ENCODE assay signal across 11 mouse cellular contexts in the genomic region with DNA sequence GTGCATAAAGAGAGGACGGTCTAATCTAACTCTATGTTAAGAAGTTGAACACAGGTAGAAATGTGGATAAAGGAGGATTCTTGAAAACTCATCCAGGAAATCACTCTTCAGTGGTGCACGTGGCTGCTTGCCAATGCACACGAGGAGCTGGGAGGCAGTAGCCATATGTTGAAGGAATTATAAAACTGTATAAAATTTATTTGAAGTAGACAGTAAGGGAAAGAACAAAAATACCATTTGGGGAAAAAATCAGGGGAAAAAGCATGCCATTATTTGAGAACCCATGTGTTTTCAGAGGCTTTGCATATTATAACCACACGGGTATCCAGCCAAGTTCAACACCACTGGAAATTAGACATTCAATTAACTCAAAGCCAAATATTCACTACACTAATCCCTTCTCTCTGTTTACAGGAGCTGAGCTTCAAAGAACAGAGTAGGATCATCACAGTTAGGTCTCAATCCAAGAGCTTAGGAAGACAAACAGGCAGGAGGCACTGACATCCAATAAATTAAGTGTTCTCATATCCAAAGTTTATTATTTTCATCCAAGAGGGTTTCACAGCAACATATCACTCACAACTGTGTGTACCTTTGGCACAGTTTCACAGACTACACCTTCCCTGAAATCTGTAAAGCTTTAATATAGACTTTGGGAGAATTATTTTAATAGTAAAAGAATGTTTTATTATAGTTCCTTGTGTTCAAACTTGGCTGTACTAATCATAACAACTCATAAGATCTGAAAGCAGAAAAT. TPM values are rescaled to one million over a fixed set of nuclear protein-coding genes. Genes with fewer than 3 reads are reported as not detected.
A peak's percentile ranks its signal among the peaks of the same experiment; 100 is the strongest.
DNase-seq lines count a peak whose midpoint lies in the region; ATAC-seq and TF ChIP-seq lines count a peak whose summit lies in the region.
"Had no signal": no experiment of that assay in that cellular context is flagged by ENCODE, and none has a peak within 500 bp of the region (broad histone marks: within the 10 kb centered on the region; RNA-seq: fewer than 3 reads in every experiment).

No protein-coding gene starts in this region.

- no peaks in the 10 kb centered on the region for H3K36me3 ChIP-seq in forebrain, embryonic 14.5 days (ENCODE audit: control insufficient read depth, insufficient read depth, low read length)
- H3K36me3 ChIP-seq in forebrain, embryonic 11.5 days (ENCODE audit: control insufficient read depth, insufficient read depth, low read length) = no peaks in the 10 kb centered on the region
- H3K36me3 ChIP-seq in lung, embryonic 15.5 days = no peaks in the 10 kb centered on the region
- H3K36me3 ChIP-seq in limb, embryonic 14.5 days (ENCODE audit: control insufficient read depth, insufficient read depth, low read length) = no peaks in the 10 kb centered on the region
- H3K36me3 ChIP-seq: limb, embryonic 12.5 days had no signal

- peak; percentile 53 for DNase-seq in forebrain, embryonic 14.5 days (ENCODE audit: low spot score)
- no peak for DNase-seq in forebrain, embryonic 11.5 days (ENCODE audit: low spot score)
- no peak for DNase-seq in lung, postnatal 4 days
- DNase-seq in limb, embryonic 14.5 days (ENCODE audit: low spot score) = peak; percentile 21
- DNase-seq in urinary bladder, postnatal 14 days (ENCODE audit: low spot score) = no peak
- DNase-seq in adrenal gland, postnatal 25 days = no peak
- DNase-seq: kidney, adult 18-20 months; lung, adult 2 months had no signal

- WGBS in forebrain, embryonic 14.5 days = 53% methylated on average over 4 of the region's 4 CpGs
- 83% methylated on average over 4 of the region's 4 CpGs for WGBS in forebrain, embryonic 11.5 days
- 36% methylated on average over 4 of the region's 4 CpGs for WGBS in lung, embryonic 15.5 days
- WGBS in limb, embryonic 14.5 days = 31% methylated on average over 4 of the region's 4 CpGs

- no peaks in the 10 kb centered on the region for H3K4me1 ChIP-seq in forebrain, embryonic 14.5 days (ENCODE audit: control insufficient read depth, insufficient read depth, low read length)
- no peaks in the 10 kb centered on the region for H3K4me1 ChIP-seq in forebrain, embryonic 11.5 days (replicated peaks; ENCODE audit: control insufficient read depth, insufficient read depth, low read length)
- no peaks in the 10 kb centered on the region for H3K4me1 ChIP-seq in lung, embryonic 15.5 days
- H3K4me1 ChIP-seq in limb, embryonic 14.5 days (ENCODE audit: control insufficient read depth, insufficient read depth, low read length) = peaks cover 8% of the 10 kb centered on the region; the same call in 1 of the 2 replicates
- H3K4me1 ChIP-seq: limb, embryonic 12.5 days had no signal

- 0 out of 2 replicates have a peak, but pooled peaks cover 2% of the 10 kb centered on the region for H3K9me3 ChIP-seq in forebrain, embryonic 14.5 days (replicated peaks; ENCODE audit: control insufficient read depth, low read length)
- no peaks in the 10 kb centered on the region; the same call in 1 of the 2 replicates for H3K9me3 ChIP-seq in forebrain, embryonic 11.5 days (ENCODE audit: control insufficient read depth, low read length)
- no peaks in the 10 kb centered on the region for H3K9me3 ChIP-seq in lung, embryonic 15.5 days
- 0 out of 2 replicates have a peak, but pooled peaks cover 4% of the 10 kb centered on the region for H3K9me3 ChIP-seq in limb, embryonic 14.5 days (ENCODE audit: control insufficient read depth, low read length)

- H3K4me2 ChIP-seq in forebrain, embryonic 14.5 days (ENCODE audit: low read length) = no peak overlapping the region
- H3K4me2 ChIP-seq in forebrain, embryonic 11.5 days (ENCODE audit: low read depth, low read length, severe bottlenecking) = no peak overlapping the region
- no peak overlapping the region for H3K4me2 ChIP-seq in lung, embryonic 15.5 days
- H3K4me2 ChIP-seq in limb, embryonic 14.5 days (replicated peaks; ENCODE audit: low read depth, low read length, severe bottlenecking) = no peak overlapping the region
- H3K4me2 ChIP-seq: heart, embryonic 13.5 days; limb, embryonic 12.5 days had no signal

- H3K27me3 ChIP-seq in forebrain, embryonic 14.5 days (replicated peaks; ENCODE audit: control insufficient read depth, insufficient read depth, low read length) = no peaks in the 10 kb centered on the region
- no peaks in the 10 kb centered on the region for H3K27me3 ChIP-seq in forebrain, embryonic 11.5 days (ENCODE audit: control insufficient read depth, insufficient read depth, low read length)
- no peaks in the 10 kb centered on the region for H3K27me3 ChIP-seq in lung, embryonic 15.5 days
- no peaks in the 10 kb centered on the region for H3K27me3 ChIP-seq in limb, embryonic 14.5 days (ENCODE audit: control insufficient read depth, insufficient read depth, low read length)
- H3K27me3 ChIP-seq: heart, embryonic 13.5 days; limb, embryonic 12.5 days had no signal

- TF ChIP-seq POLR2A in limb, embryonic 14.5 days (IDR thresholded peaks at IDR 0.05; ENCODE audit: borderline replicate concordance, extremely low read depth, insufficient read depth, insufficient read length) = no peak

- no peak overlapping the region for H3K27ac ChIP-seq in forebrain, embryonic 14.5 days (ENCODE audit: low read depth, low read length)
- H3K27ac ChIP-seq in forebrain, embryonic 11.5 days (ENCODE audit: low read depth, low read length) = no peak overlapping the region
- H3K27ac ChIP-seq in lung, embryonic 15.5 days = no peak overlapping the region
- H3K27ac ChIP-seq in limb, embryonic 14.5 days (replicated peaks; ENCODE audit: low read depth, low read length) = peak overlapping the region; percentile 21; the same call in 1 of the 2 replicates
- H3K27ac ChIP-seq: heart, embryonic 13.5 days; limb, embryonic 12.5 days had no signal

- H3K4me3 ChIP-seq in forebrain, embryonic 14.5 days (ENCODE audit: low read depth, low read length) = no peak overlapping the region
- H3K4me3 ChIP-seq in forebrain, embryonic 11.5 days (ENCODE audit: low read depth, low read length) = no peak overlapping the region
- H3K4me3 ChIP-seq in lung, embryonic 15.5 days = no peak overlapping the region
- H3K4me3 ChIP-seq in limb, embryonic 14.5 days (replicated peaks; ENCODE audit: low read length) = no peak overlapping the region
- H3K4me3 ChIP-seq: heart, embryonic 13.5 days; limb, embryonic 12.5 days had no signal

- ATAC-seq in forebrain, embryonic 14.5 days = peak; percentile 50; the same call in 1 of the 2 replicates
- ATAC-seq in forebrain, embryonic 11.5 days (replicated peaks; ENCODE audit: low FRiP score) = no peak
- ATAC-seq in lung, embryonic 15.5 days (ENCODE audit: borderline replicate concordance, extremely low read depth, low FRiP score, low TSS enrichment) = peak; percentile 39; the same call in 1 of the 2 replicates
- ATAC-seq in limb, embryonic 14.5 days (ENCODE audit: low FRiP score, low read depth) = 0 out of 2 replicates have a peak, but pooled peaks have one; percentile 44

- H3K9ac ChIP-seq in forebrain, embryonic 14.5 days (ENCODE audit: low read length) = no peak overlapping the region
- no peak overlapping the region for H3K9ac ChIP-seq in forebrain, embryonic 11.5 days (ENCODE audit: low read length)
- no peak overlapping the region for H3K9ac ChIP-seq in lung, embryonic 15.5 days
- no peak overlapping the region for H3K9ac ChIP-seq in limb, embryonic 14.5 days (ENCODE audit: low read depth, low read length, severe bottlenecking)
- H3K9ac ChIP-seq: heart, embryonic 13.5 days; limb, embryonic 12.5 days had no signal

RNA-seq across cellular contexts. Expression of a gene that starts 48.9 kb away (rescaled TPM):
- polyA plus RNA-seq in forebrain, embryonic 14.5 days (2014; fragmentation: Nextera tagmentation; extraction: Ambion mirVana) = 0.54 and 0.57 TPM in 2 replicates
- polyA plus RNA-seq in forebrain, embryonic 11.5 days (2014; fragmentation: Nextera tagmentation; extraction: Ambion mirVana) = 2.0 and 2.2 TPM in 2 replicates
- 1.1 and 1.3 TPM in 2 replicates for polyA plus RNA-seq in lung, embryonic 15.5 days (2015; fragmentation: Nextera tagmentation; extraction: Ambion mirVana)
- polyA plus RNA-seq in limb, embryonic 14.5 days (2012; rRNA removed) = 3.1 and 3.9 TPM in 2 replicates
- 4.0 and 5.7 TPM in 2 replicates for polyA plus RNA-seq in limb, embryonic 14.5 days (2014; fragmentation: Nextera tagmentation; extraction: Ambion mirVana)
- total RNA-seq in adrenal gland, postnatal 25 days (2021) = 0.73 and 1.1 TPM in 2 replicates

Comparison
In these comparisons a context has a peak if more than half of its experiments do, and no peak if none do; other contexts are left out.
1. DNase-seq: peak in forebrain, embryonic 14.5 days (single experiment) and limb, embryonic 14.5 days (single experiment); none in forebrain, embryonic 11.5 days (single experiment), lung, postnatal 4 days (0 of 2), urinary bladder, postnatal 14 days (single experiment) and adrenal gland, postnatal 25 days (single experiment).